Mouse (Mus musculus): ENCODE results near the gene Emg1. TPM values are rescaled to one million over a fixed set of nuclear protein-coding genes. Genes with fewer than 3 reads are reported as not detected.
"Not testable (repeated sequence)": the region's sequence is repeated elsewhere in the genome, so short reads cannot be mapped to it uniquely, and the experiment has no call there.

Emg1 gene
- polyA plus RNA-seq, 1 experiment = 19.1 TPM

DNA sequence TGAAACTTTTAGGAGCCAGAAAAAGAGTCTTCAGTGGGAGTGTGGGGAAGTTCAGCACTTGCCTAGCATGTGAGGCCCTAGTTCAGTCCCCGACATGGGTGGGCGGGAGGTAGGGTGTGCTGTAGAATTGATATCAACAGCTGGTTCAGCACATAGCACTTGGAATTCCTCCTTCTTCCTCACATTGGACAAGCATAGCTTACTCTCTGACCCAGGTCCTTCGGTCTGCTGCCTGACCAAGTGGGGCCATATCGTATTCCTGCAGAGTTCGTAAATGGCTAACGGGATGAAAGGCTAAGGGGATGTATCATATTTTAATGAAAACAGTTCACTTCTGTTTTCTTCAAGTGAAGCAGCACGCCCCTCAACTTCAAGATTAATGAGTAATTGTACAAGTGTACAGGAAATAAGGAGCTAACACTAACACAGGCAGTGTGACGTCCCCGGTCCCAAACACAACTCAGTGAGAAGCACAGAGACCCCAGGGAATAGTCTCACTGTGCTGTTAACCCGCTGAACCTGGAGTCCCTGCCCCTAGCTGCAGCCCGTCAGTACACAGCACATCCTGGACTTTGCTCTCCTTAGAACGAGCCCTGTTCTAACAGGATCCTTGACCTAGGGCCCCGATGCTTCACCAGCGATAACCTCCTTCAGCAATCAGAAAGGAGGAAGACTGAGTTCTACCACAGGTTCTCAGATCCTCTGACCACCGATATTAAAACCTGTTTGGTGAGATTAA lies 18.6 kb downstream of the Emg1 start:
- peaks cover 84% of the 10 kb centered on the region for H3K36me3 ChIP-seq (ENCODE audit: control insufficient read depth)
- H3K9me3 ChIP-seq (ENCODE audit: control insufficient read depth, low read length) = no peaks in the 10 kb centered on the region
- no peak overlapping the region for H3K4me3 ChIP-seq (replicated peaks)
- TF ChIP-seq TAL1 (IDR thresholded peaks at IDR 0.05; ENCODE audit: low read length) (no peak), GATA1 (IDR thresholded peaks at IDR 0.05; ENCODE audit: low read length) (no peak)
- peaks cover 23% of the 10 kb centered on the region for H3K4me1 ChIP-seq (ENCODE audit: control insufficient read depth)
- no peaks in the 10 kb centered on the region for H3K27me3 ChIP-seq (ENCODE audit: control insufficient read depth)

DNA sequence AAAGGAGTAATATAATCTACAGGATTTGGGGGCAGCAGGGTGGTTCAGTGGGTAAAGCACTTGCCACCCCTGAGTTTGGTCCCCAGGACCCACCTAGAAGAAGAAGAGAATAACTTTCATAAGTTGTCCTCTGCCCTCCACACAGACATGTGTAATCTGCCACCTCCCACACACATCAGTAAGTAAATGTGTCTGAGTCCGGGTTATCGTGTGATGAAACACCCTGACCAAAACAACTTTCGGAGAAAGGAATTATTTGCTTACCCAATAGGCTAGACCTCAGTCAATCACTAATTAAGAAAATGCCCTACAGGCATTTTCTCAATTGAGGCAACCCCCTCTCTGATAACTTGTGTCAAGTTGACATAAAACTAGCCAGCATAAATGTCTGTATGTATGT lies 21.5 kb downstream of the Emg1 start:
- Histone ChIP-seq H3K4me3 (replicated peaks) (no peak overlapping the region), H3K36me3 (ENCODE audit: control insufficient read depth) (peaks cover 81% of the 10 kb centered on the region), H3K4me1 (ENCODE audit: control insufficient read depth) (peaks cover 45% of the 10 kb centered on the region), H3K27me3 (ENCODE audit: control insufficient read depth) (no peaks in the 10 kb centered on the region), H3K9me3 (ENCODE audit: control insufficient read depth, low read length) (no peaks in the 10 kb centered on the region)
- no peak for TF ChIP-seq GATA1 (IDR thresholded peaks at IDR 0.05; ENCODE audit: low read length)
- TF ChIP-seq TAL1 (IDR thresholded peaks at IDR 0.05; ENCODE audit: low read length) = no peak

DNA sequence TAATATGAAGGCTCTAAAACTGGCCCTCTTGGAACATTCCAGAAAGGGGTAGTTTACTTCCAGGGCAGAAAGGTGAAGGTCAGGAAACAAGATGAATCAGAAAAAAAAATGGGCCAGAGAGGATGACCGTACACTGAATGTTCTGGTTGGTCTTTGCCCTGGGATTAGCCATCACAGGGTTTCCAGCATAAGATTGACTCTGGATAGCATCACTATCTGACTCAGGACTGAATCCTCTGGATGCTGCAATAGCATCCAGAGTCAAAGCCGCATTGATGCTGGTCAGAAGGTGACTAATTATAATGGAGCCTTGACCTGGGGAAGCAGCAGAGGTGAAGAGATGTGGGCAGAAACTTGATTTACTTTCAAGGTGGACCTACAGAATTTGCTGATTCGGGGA lies 23.0 kb downstream of the Emg1 start:
- TF ChIP-seq TAL1 (IDR thresholded peaks at IDR 0.05; ENCODE audit: low read length) (no peak), GATA1 (IDR thresholded peaks at IDR 0.05; ENCODE audit: low read length) (no peak)
- no peaks in the 10 kb centered on the region for H3K9me3 ChIP-seq (ENCODE audit: control insufficient read depth, low read length)
- no peaks in the 10 kb centered on the region for H3K27me3 ChIP-seq (ENCODE audit: control insufficient read depth)
- H3K4me3 ChIP-seq (replicated peaks) = no peak overlapping the region
- peaks cover 55% of the 10 kb centered on the region for H3K4me1 ChIP-seq (ENCODE audit: control insufficient read depth)
- peaks cover 71% of the 10 kb centered on the region for H3K36me3 ChIP-seq (ENCODE audit: control insufficient read depth)

DNA sequence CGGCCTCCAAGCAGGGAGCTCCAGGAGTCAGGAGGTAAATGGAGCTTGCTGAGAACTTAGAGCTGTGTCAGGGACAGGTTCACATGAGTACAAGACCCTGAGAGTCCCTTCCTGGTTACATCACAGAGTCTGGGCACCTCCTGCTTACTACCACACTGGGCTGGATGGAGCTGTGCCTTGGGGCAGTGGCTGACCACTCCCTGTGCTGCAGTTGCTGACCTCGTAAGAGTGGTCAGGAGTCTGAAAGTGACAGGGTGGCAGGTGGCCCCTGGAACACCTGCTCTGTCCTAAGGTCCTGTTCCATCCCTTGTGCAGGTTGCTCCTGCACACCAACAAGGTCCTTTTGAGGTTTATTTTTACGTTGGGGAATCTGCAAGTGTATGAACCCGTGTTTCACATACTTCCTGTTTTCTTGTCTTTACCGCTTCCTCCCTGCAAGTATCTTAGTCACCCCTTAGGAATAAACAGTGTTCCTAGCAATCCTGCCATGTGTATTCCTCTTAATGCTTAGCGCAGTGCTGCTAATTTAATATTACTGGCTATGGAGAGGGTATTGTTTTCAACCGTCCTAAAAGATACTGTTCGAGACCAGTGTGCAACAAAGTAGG lies 23.7 kb downstream of the Emg1 start:
- no peak for TF ChIP-seq GATA1 (IDR thresholded peaks at IDR 0.05; ENCODE audit: low read length)
- no peak for TF ChIP-seq TAL1 (IDR thresholded peaks at IDR 0.05; ENCODE audit: low read length)
- H3K9me3 ChIP-seq (ENCODE audit: control insufficient read depth, low read length) = no peaks in the 10 kb centered on the region
- H3K4me3 ChIP-seq (replicated peaks) = no peak overlapping the region
- H3K36me3 ChIP-seq (ENCODE audit: control insufficient read depth) = peaks cover 63% of the 10 kb centered on the region
- H3K27me3 ChIP-seq (ENCODE audit: control insufficient read depth) = no peaks in the 10 kb centered on the region
- peaks cover 58% of the 10 kb centered on the region for H3K4me1 ChIP-seq (ENCODE audit: control insufficient read depth)

DNA sequence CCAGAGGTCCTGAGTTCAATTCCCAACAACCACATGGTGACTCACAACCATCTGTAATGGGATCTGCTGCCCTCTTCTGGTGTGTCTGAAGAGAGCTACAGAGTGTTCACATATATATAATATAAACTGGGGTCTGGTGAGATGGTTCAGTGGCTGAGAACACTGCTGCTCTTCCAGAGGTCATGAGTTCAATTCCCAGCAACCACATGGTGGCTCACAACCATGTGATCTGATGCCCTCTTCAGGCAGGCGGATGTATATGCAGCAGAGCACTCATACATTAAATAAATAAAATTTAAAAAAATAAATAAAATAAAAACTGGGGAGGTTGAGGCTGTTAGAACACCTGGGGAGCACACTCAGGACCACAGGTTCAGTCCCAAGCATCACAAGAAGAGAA lies 25.3 kb downstream of the Emg1 start:
- not testable (repeated sequence) for H3K9me3 ChIP-seq (ENCODE audit: control insufficient read depth, low read length); H3K27me3 ChIP-seq (ENCODE audit: control insufficient read depth); H3K4me3 ChIP-seq (replicated peaks)
- Histone ChIP-seq H3K36me3 (ENCODE audit: control insufficient read depth) (peaks cover 52% of the 10 kb centered on the region), H3K4me1 (ENCODE audit: control insufficient read depth) (peaks cover 64% of the 10 kb centered on the region)

DNA sequence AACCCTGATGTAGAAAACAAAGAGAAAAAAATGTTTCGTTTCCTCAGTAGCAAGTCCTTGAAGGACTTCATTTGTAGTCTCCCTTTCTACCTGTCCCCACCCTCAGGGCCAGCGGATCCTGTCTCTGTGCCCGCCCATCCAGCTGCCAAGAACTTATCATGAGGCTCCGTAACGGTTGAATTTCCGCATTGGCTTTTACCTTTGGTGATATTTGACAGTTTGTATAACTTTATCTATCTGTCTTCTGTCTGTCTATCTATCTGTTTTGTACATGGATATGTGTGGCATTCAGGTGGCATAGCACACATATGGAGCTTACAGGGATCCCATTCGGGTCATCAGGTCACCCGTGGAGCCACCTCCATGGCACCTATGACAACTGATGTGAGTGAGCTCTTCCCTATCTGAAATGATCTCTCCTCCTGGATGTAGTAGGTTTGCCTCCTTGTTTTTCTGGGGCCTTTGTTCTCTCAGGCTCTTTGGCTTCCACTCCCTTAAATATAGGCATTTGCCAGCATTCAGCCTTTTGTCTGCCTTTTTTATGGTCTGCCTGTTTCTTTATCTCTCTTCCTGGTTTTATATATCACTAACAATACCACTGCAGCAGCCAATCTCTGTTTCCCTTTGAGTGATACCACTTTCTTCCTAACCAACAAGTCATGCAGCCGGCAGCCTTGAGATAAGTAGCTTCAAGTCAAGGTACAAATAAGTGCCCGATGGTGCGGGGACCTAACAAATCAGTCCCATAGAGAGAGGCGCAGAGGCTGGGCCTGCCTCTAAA lies 26.2 kb downstream of the Emg1 start:
- no peak for TF ChIP-seq GATA1 (IDR thresholded peaks at IDR 0.05; ENCODE audit: low read length)
- no peak for TF ChIP-seq TAL1 (IDR thresholded peaks at IDR 0.05; ENCODE audit: low read length)
- H3K36me3 ChIP-seq (ENCODE audit: control insufficient read depth) = peaks cover 58% of the 10 kb centered on the region
- no peak overlapping the region for H3K4me3 ChIP-seq (replicated peaks)
- no peaks in the 10 kb centered on the region for H3K27me3 ChIP-seq (ENCODE audit: control insufficient read depth)
- H3K4me1 ChIP-seq (ENCODE audit: control insufficient read depth) = peaks cover 71% of the 10 kb centered on the region
- peaks cover 2% of the 10 kb centered on the region; the same call in 1 of the 2 replicates for H3K9me3 ChIP-seq (ENCODE audit: control insufficient read depth, low read length)

DNA sequence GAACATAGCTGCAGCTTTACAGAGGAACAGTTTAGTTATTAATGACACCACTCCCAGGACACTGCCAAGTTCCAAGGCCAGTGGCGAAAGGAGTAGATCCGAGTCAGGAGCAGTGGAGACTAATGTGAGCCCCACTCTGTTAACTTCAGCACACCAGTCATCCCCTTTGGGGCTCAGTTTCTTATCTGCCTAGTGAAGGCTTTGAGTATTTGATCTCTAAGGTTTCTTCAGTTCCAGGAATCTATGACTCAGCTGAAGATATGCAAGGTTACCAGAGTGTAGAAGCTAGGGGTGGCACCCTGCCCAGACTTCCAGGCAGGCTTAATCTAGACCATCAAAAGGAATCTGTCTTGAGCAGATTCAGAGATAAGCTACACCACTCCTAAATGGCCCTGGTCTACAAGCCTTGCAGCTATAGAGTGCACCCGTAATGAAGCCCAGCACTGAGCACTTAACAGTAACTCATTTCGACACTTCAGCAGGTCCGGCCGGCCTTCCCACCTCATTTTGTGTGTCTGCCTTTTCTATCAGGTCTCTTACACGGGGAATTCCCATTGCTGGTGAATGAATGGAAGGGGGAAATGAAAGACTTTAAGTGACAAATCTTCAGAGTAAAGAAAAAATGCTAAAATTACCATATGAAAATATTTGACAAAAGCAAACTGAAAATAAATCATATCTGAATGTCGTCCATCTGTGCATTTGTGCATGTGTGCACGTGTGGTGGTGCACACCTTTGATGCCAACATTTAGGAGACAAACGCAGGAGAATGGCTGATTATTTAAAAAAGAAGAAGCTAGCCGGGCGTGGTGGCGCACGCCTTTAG lies 28.2 kb downstream of the Emg1 start:
- TF ChIP-seq TAL1 (IDR thresholded peaks at IDR 0.05; ENCODE audit: low read length) (no peak), GATA1 (IDR thresholded peaks at IDR 0.05; ENCODE audit: low read length) (peak; percentile 44)
- Histone ChIP-seq H3K36me3 (ENCODE audit: control insufficient read depth) (peaks cover 56% of the 10 kb centered on the region), H3K4me1 (ENCODE audit: control insufficient read depth) (peaks cover 74% of the 10 kb centered on the region), H3K27me3 (ENCODE audit: control insufficient read depth) (no peaks in the 10 kb centered on the region), H3K9me3 (ENCODE audit: control insufficient read depth, low read length) (peaks cover 2% of the 10 kb centered on the region; the same call in 1 of the 2 replicates), H3K4me3 (replicated peaks) (peak overlapping the region; percentile 13)

DNA sequence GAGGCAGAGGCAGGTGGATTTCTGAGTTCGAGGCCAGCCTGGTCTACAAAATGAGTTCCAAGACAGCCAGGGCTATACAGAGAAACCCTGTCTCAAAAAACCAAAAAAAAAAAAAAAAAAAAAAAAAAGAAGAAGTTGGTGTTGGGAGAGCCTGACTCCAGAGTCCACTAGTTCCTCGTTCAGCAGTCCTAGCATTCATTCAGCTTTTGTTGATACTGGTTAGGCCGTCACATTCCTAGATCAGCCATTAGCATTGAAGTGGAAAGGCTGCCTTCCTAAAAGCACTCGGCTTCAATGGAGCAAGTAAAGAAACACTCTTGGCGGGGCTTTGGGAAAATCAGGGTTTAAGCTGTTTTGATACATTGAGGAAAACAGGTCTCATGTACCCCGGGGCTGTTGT lies 29.7 kb downstream of the Emg1 start:
- H3K9me3 ChIP-seq (ENCODE audit: control insufficient read depth, low read length); H3K4me3 ChIP-seq (replicated peaks); H3K27me3 ChIP-seq (ENCODE audit: control insufficient read depth): not testable (repeated sequence)
- Histone ChIP-seq H3K36me3 (ENCODE audit: control insufficient read depth) (peaks cover 56% of the 10 kb centered on the region), H3K4me1 (ENCODE audit: control insufficient read depth) (peaks cover 74% of the 10 kb centered on the region)

DNA sequence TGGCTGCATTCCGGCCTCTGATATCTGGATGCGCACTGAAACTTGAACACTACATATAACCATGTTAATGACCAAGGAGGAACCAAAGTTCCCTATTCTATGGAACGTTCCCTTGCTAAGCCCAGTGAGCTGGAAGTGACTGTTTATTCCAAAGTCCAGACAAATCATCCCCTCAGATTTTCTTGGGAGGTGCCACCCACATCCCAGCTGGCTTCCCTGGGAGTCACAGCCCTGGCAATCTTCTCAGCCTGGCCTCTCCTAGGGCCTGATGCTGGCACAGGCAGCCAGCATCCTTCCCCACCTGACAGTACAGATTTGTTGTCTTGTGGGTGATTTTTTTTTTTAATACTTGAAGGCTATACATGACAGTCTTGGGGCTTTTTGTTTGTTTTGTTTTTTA lies 32.5 kb downstream of the Emg1 start:
- Histone ChIP-seq H3K4me3 (replicated peaks) (no peak overlapping the region), H3K27me3 (ENCODE audit: control insufficient read depth) (no peaks in the 10 kb centered on the region), H3K4me1 (ENCODE audit: control insufficient read depth) (peaks cover 63% of the 10 kb centered on the region), H3K9me3 (ENCODE audit: control insufficient read depth, low read length) (peaks cover 2% of the 10 kb centered on the region; the same call in 1 of the 2 replicates), H3K36me3 (ENCODE audit: control insufficient read depth) (peaks cover 63% of the 10 kb centered on the region)
- no peak for TF ChIP-seq GATA1 (IDR thresholded peaks at IDR 0.05; ENCODE audit: low read length)
- no peak for TF ChIP-seq TAL1 (IDR thresholded peaks at IDR 0.05; ENCODE audit: low read length)
